Mouse (Mus musculus) MEL (cell line): ENCODE data around the gene Dnajc30. TPM values are rescaled to one million over a fixed set of nuclear protein-coding genes. Genes with fewer than 3 reads are reported as not detected.

Experiments
- DNase-seq: peaks from one replicate; pipeline ENCODE4 v3.0.0; 2011; ENCODE audit warnings: low read depth, low spot score
- H3K27ac ChIP-seq: 2 replicates; pipeline ENCODE4 v1.5.1; 2012; ENCODE audit warnings: low read depth, mild to moderate bottlenecking, control low read depth, low read length, moderate library complexity; ENCODE audit not compliant: control insufficient read depth
- H3K27me3 ChIP-seq, 2 experiments: fragments of 150-350 bp in 1 of 2; sonication (generic) in 1 of 2; 2 replicates each; pipeline ENCODE4 v1.6.1; 2012; ENCODE audit warnings: low read length in 2 of 2, mild to moderate bottlenecking in 2 of 2, improper control_type of control experiment in 1 of 2, moderate library complexity in 1 of 2; ENCODE audit not compliant: insufficient read depth in 2 of 2, control insufficient read depth in 1 of 2
- H3K36me3 ChIP-seq, 2 experiments: 2 replicates each; pipeline ENCODE4 v1.6.1; 2012 to 2014; ENCODE audit warnings: low read length in 2 of 2, improper control_type of control experiment in 1 of 2, inconsistent platforms in 1 of 2, mild to moderate bottlenecking in 1 of 2; ENCODE audit not compliant: insufficient read depth in 2 of 2, control insufficient read depth in 1 of 2
- H3K4me1 ChIP-seq, 2 experiments: fragments of 150-350 bp in 1 of 2; sonication (generic) in 1 of 2; 2 replicates each; pipeline ENCODE4 v1.6.1; 2012; ENCODE audit warnings: low read length in 2 of 2, improper control_type of control experiment in 1 of 2, mild to moderate bottlenecking in 1 of 2; ENCODE audit not compliant: insufficient read depth in 2 of 2, control insufficient read depth in 1 of 2
- H3K4me3 ChIP-seq, 2 experiments: fragments of 150-350 bp in 1 of 2; sonication (generic) in 1 of 2; 2 replicates each; pipeline ENCODE4 v1.5.1; 2012; ENCODE audit warnings: low read depth in 2 of 2, low read length in 2 of 2, mild to moderate bottlenecking in 2 of 2, moderate library complexity in 2 of 2, control low read depth in 1 of 2, improper control_type of control experiment in 1 of 2; ENCODE audit not compliant: control insufficient read depth in 1 of 2, insufficient read depth in 1 of 2
- H3K79me2 ChIP-seq: 2 replicates; pipeline ENCODE4 v1.6.1; 2012; ENCODE audit warnings: mild to moderate bottlenecking, low read length, moderate library complexity; ENCODE audit not compliant: control insufficient read depth, poor library complexity, insufficient read depth
- H3K9ac ChIP-seq: 2 replicates; pipeline ENCODE4 v1.6.1; 2012; ENCODE audit warnings: low read depth, mild to moderate bottlenecking, control low read depth, low read length, moderate library complexity; ENCODE audit not compliant: control insufficient read depth, poor library complexity, severe bottlenecking
- H3K9me3 ChIP-seq: fragments of 150-350 bp; sonication (generic); replicated peaks from 2 replicates; pipeline ENCODE4 v1.6.1; 2012; ENCODE audit warnings: mild to moderate bottlenecking, low read length, improper control_type of control experiment, moderate library complexity; ENCODE audit not compliant: insufficient read depth
- BHLHE40 ChIP-seq: IDR thresholded peaks from 2 replicates; pipeline ENCODE4 v1.6.1; 2012; ENCODE audit warnings: low read depth, mild to moderate bottlenecking, inconsistent platforms, low read length, improper control_type of control experiment, borderline replicate concordance
- CHD1 ChIP-seq: IDR thresholded peaks from 2 replicates; pipeline ENCODE4 v1.6.1; 2012; ENCODE audit warnings: low read depth, mild to moderate bottlenecking, inconsistent platforms, low read length, improper control_type of control experiment
- CTCF ChIP-seq, 3 experiments: IDR thresholded peaks in 2 of 3; conservative IDR thresholded peaks in 1 of 3; 2 replicates each; pipeline ENCODE4 v1.5.1; 2011 to 2012; ENCODE audit warnings: low read length in 3 of 3, low read depth in 2 of 3, mild to moderate bottlenecking in 2 of 3, improper control_type of control experiment in 1 of 3, inconsistent platforms in 1 of 3, mixed read lengths in 1 of 3, moderate library complexity in 1 of 3; ENCODE audit not compliant: control insufficient read depth in 1 of 3, insufficient read depth in 1 of 3, poor library complexity in 1 of 3, severe bottlenecking in 1 of 3
- E2F4 ChIP-seq: IDR thresholded peaks from 2 replicates; pipeline ENCODE4 v1.6.1; 2011; ENCODE audit warnings: low read depth, low read length, improper control_type of control experiment, borderline replicate concordance
- EP300 ChIP-seq, 2 experiments: IDR thresholded peaks; 2 replicates each; pipeline ENCODE4 v1.6.1; 2011; ENCODE audit warnings: improper control_type of control experiment in 2 of 2, low read length in 2 of 2, low read depth in 1 of 2, mild to moderate bottlenecking in 1 of 2
- GABPA ChIP-seq: IDR thresholded peaks from 2 replicates; pipeline ENCODE4 v1.6.1; 2012; ENCODE audit warnings: low read depth, mild to moderate bottlenecking, inconsistent platforms, low read length, improper control_type of control experiment, moderate library complexity
- GATA1 ChIP-seq: IDR thresholded peaks from 2 replicates; pipeline ENCODE4 v1.6.1; 2011; ENCODE audit warnings: low read depth, low read length, improper control_type of control experiment
- HCFC1 ChIP-seq: IDR thresholded peaks from 2 replicates; pipeline ENCODE4 v1.6.1; 2012; ENCODE audit warnings: low read depth, mild to moderate bottlenecking, inconsistent platforms, low read length, improper control_type of control experiment, moderate library complexity
- KAT2A ChIP-seq: conservative IDR thresholded peaks from 2 replicates; pipeline ENCODE4 v1.6.1; 2012; ENCODE audit warnings: low read depth, low read length, improper control_type of control experiment, inconsistent platforms
- MAFK ChIP-seq: IDR thresholded peaks from 2 replicates; pipeline ENCODE4 v1.6.1; 2011; ENCODE audit warnings: low read depth, mild to moderate bottlenecking, low read length, improper control_type of control experiment, borderline replicate concordance
- MAX ChIP-seq: IDR thresholded peaks from 2 replicates; pipeline ENCODE4 v1.6.1; 2011; ENCODE audit warnings: low read length, improper control_type of control experiment
- MAZ ChIP-seq: IDR thresholded peaks from 2 replicates; pipeline ENCODE4 v1.6.1; 2012; ENCODE audit warnings: low read depth, mild to moderate bottlenecking, inconsistent platforms, low read length, improper control_type of control experiment
- MEF2A ChIP-seq: IDR thresholded peaks from 2 replicates; pipeline ENCODE4 v1.6.1; 2014; ENCODE audit warnings: low read depth, mild to moderate bottlenecking, inconsistent platforms, low read length, improper control_type of control experiment; ENCODE audit not compliant: poor library complexity, insufficient replicate concordance, severe bottlenecking; ENCODE audit errors: extremely low read depth
- MXI1 ChIP-seq: IDR thresholded peaks from 2 replicates; pipeline ENCODE4 v1.6.1; 2011; ENCODE audit warnings: mild to moderate bottlenecking, low read depth, low read length, improper control_type of control experiment
- MYB ChIP-seq: IDR thresholded peaks from 2 replicates; pipeline ENCODE4 v1.6.1; 2011; ENCODE audit warnings: mild to moderate bottlenecking, low read depth, low read length, improper control_type of control experiment
- MYC ChIP-seq: IDR thresholded peaks from 2 replicates; pipeline ENCODE4 v1.6.1; 2011; ENCODE audit warnings: low read depth, mild to moderate bottlenecking, low read length, improper control_type of control experiment, moderate library complexity
- POLR2A ChIP-seq, 2 experiments: IDR thresholded peaks; 2 replicates each; pipeline ENCODE4 v1.6.1; 2011 to 2012; ENCODE audit warnings: low read length in 2 of 2, mild to moderate bottlenecking in 2 of 2, control low read depth in 1 of 2, improper control_type of control experiment in 1 of 2, low read depth in 1 of 2, moderate library complexity in 1 of 2; ENCODE audit not compliant: control insufficient read depth in 1 of 2, insufficient read depth in 1 of 2, poor library complexity in 1 of 2
- SIN3A ChIP-seq: IDR thresholded peaks from 2 replicates; pipeline ENCODE4 v1.6.1; 2012; ENCODE audit warnings: low read length, improper control_type of control experiment, inconsistent platforms
- SMC3 ChIP-seq: IDR thresholded peaks from 2 replicates; pipeline ENCODE4 v1.6.1; 2011; ENCODE audit warnings: low read depth, low read length, improper control_type of control experiment
- TBP ChIP-seq: IDR thresholded peaks from 2 replicates; pipeline ENCODE4 v1.8.0; 2011; ENCODE audit warnings: low read depth, low read length, improper control_type of control experiment
- TCF12 ChIP-seq: IDR thresholded peaks from 2 replicates; pipeline ENCODE4 v1.6.1; 2014; ENCODE audit warnings: low read depth, mild to moderate bottlenecking, inconsistent platforms, low read length, improper control_type of control experiment, moderate library complexity
- UBTF ChIP-seq: IDR thresholded peaks from 2 replicates; pipeline ENCODE4 v1.6.1; 2012; ENCODE audit warnings: low read depth, mild to moderate bottlenecking, inconsistent platforms, low read length, improper control_type of control experiment, moderate library complexity, borderline replicate concordance; ENCODE audit not compliant: insufficient read depth
- USF2 ChIP-seq, 2 experiments: IDR thresholded peaks; 2 replicates each; pipeline ENCODE4 v1.6.1; 2011 to 2012; ENCODE audit warnings: improper control_type of control experiment in 2 of 2, low read length in 2 of 2, borderline replicate concordance in 1 of 2, inconsistent platforms in 1 of 2, low read depth in 1 of 2, mild to moderate bottlenecking in 1 of 2; ENCODE audit not compliant: insufficient read depth in 1 of 2
- ZKSCAN1 ChIP-seq: IDR thresholded peaks from 2 replicates; pipeline ENCODE4 v1.6.1; 2012; ENCODE audit warnings: low read depth, mild to moderate bottlenecking, inconsistent platforms, low read length, improper control_type of control experiment, moderate library complexity
- ZMIZ1 ChIP-seq: IDR thresholded peaks from 2 replicates; pipeline ENCODE4 v1.6.1; 2012; ENCODE audit warnings: low read depth, mild to moderate bottlenecking, inconsistent platforms, low read length, improper control_type of control experiment, moderate library complexity
- polyA plus RNA-seq, 2 experiments: library from polyadenylated mRNA; stranded (reverse) in 1 of 2; unstranded in 1 of 2; fragments of >175 nt in 1 of 2; fragments of >200 nt in 1 of 2; gene quantifications; 2 replicates each; pipeline versions ENCODE4 v1.2.1 to v1.2.4; 2012; ENCODE audit warnings: low replicate concordance in 2 of 2, low read depth in 1 of 2; ENCODE audit not compliant: insufficient read length in 2 of 2, insufficient read depth in 1 of 2, missing spikeins in 1 of 2
- total RNA-seq: library from RNA; depleted of rRNA; stranded (reverse); fragments of 300-350 nt; gene quantifications from 2 replicates; pipeline ENCODE4 v1.2.3, GENCODE M21; 2012

Gene Dnajc30
- total and polyA plus RNA-seq, 3 experiments: 7.4 to 15.6 TPM; not detected in 1

- Histone ChIP-seq H3K4me3 (no peak overlapping the region), H3K9me3 (no peaks in the 10 kb centered on the region), H3K27me3 (no peaks in the 10 kb centered on the region), H3K9ac (no peak overlapping the region), H3K27ac (no peak overlapping the region), H3K79me2 (peaks cover 2% of the 10 kb centered on the region; the same call in 1 of the 2 replicates), H3K4me1 (peaks cover 0 to 5% of the 10 kb centered on the region in 2 experiments; a peak in 3 of 4 replicates), H3K36me3 (peaks cover 0 to 3% of the 10 kb centered on the region in 2 experiments; a peak in 2 of 4 replicates)
- TF ChIP-seq EP300 (IDR thresholded peaks at IDR 0.05; ENCODE audit: low read depth in 1 of 2, low read length in 2 of 2): no peak
- no peak for TF ChIP-seq CHD1
- no peak for TF ChIP-seq GATA1
- TF ChIP-seq MAFK: no peak
- no peak for TF ChIP-seq MXI1
- TF ChIP-seq MAZ: no peak
- no peak for TF ChIP-seq HCFC1
- TF ChIP-seq UBTF: no peak
- TF ChIP-seq MYC: no peak
- no peak for TF ChIP-seq SMC3
- no peak for TF ChIP-seq E2F4
- no peak for TF ChIP-seq MEF2A
- no peak for DNase-seq
These were observed 6.4 kb downstream of the Dnajc30 start for GRCm38 (mm10) chr5:135070448-135070847.

GRCm38 (mm10) chr5:135072061-135072460 lies 8.1 kb downstream of the Dnajc30 start:
- Histone ChIP-seq H3K27ac (no peak overlapping the region), H3K4me3 (no peak overlapping the region), H3K4me1 (no peaks in the 10 kb centered on the region; a peak in 1 of 4 replicates), H3K9ac (no peak overlapping the region), H3K36me3 (no peaks in the 10 kb centered on the region), H3K27me3 (no peaks in the 10 kb centered on the region), H3K79me2 (no peaks in the 10 kb centered on the region), H3K9me3 (no peaks in the 10 kb centered on the region)
- TF ChIP-seq KAT2A: no peak
- TF ChIP-seq BHLHE40: no peak
- no peak for TF ChIP-seq TBP
- no peak for TF ChIP-seq ZMIZ1
- TF ChIP-seq MAZ: no peak
- no peak for TF ChIP-seq MYB
- no peak for TF ChIP-seq USF2 (IDR thresholded peaks at IDR 0.05; ENCODE audit: borderline replicate concordance in 1 of 2, insufficient read depth in 1 of 2, low read depth in 1 of 2, low read length in 2 of 2)
- TF ChIP-seq GABPA: no peak
- no peak for TF ChIP-seq MYC
- TF ChIP-seq MAFK: no peak
- TF ChIP-seq TCF12: no peak
- no peak for TF ChIP-seq CTCF (IDR thresholded peaks at IDR 0.05 in 2 of 3, conservative IDR thresholded peaks at IDR 0.05 in 1 of 3; ENCODE audit: control insufficient read depth in 1 of 3, insufficient read depth in 1 of 3, low read depth in 2 of 3, low read length in 3 of 3, poor library complexity in 1 of 3, severe bottlenecking in 1 of 3)
- no peak for TF ChIP-seq POLR2A (IDR thresholded peaks at IDR 0.05; ENCODE audit: control insufficient read depth in 1 of 2, insufficient read depth in 1 of 2, low read depth in 1 of 2, low read length in 2 of 2, poor library complexity in 1 of 2)
- no peak for TF ChIP-seq HCFC1
- TF ChIP-seq SIN3A: no peak
- TF ChIP-seq ZKSCAN1: no peak
- TF ChIP-seq E2F4: no peak
- TF ChIP-seq MAX: no peak
- DNase-seq: no peak
